Mouse (Mus musculus): ENCODE measurements around the gene Dtnb.

- TF ChIP-seq CTCF (IDR thresholded peaks at IDR 0.05; ENCODE audit: low read depth): no peak
- no peak for TF ChIP-seq EP300 (IDR thresholded peaks at IDR 0.05; ENCODE audit: low read depth)
These were observed 216.4 kb downstream of the Dtnb start for GRCm38 (mm10) chr12:3788421-3789051.

Data from heart, postnatal 0 days (tissue).